Mouse (Mus musculus) layer of hippocampus, adult 8-10 months (tissue): ENCODE measurements around the gene Alox12b. TPM values are rescaled to one million over a fixed set of nuclear protein-coding genes. Genes with fewer than 3 reads are reported as not detected.
A peak's percentile ranks its signal among the peaks of the same experiment; 100 is the strongest.

Experiments used
- DNase-seq, 2 experiments: peaks; one replicate each; pipeline ENCODE4 v3.0.0; 2022; ENCODE audit warnings: low spot score in 2 of 2
- total RNA-seq, 4 experiments: library from RNA; stranded (reverse); gene quantifications; 2 replicates each; pipeline ENCODE4 v1.2.4; 2022

Alox12b gene
- total RNA-seq, 4 experiments from 2014 or later: 5.9 to 14.5 (median 10.5) TPM

DNA sequence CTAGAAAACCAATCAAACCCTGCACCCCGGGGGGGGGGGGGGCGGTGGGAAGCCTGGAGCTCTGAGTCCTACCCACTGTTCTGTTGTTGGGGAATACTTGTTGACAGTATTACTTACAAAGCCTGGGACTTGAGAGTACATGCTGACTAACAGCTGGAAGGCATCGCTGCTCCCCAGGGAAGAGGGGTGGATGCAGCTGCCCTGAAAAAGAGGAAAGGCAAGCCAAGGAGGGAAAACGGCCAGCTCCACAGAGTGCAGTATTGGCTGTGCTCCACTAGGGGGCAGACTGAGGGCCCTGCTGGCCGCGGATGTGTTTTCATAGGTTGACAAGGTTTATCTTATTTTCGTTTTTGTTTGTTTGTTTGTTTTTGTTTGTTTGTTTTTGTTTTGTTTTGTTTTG lies 14.8 kb downstream of the Alox12b start:
- DNase-seq: no peak

DNA sequence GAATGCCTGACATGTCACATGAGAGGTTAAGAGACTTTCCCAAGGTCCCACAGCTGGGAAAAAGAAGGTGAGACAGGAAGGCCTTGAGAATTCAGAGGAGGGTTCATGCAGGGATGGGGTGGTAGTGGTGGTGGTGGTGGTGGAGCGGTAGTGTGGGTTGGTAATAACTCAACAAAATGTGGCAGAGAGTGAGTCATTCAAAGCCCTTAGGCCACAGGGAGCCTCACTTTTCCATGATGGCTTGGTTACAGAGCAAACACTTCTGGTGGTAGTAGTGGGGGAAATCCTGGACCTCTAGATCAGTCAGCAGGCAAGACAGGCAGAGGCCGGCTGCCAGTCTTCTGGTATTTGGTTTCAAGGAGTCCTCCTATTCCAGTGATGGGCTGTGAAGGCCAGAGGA lies 15.8 kb downstream of the Alox12b start:
- no peak for DNase-seq

DNA sequence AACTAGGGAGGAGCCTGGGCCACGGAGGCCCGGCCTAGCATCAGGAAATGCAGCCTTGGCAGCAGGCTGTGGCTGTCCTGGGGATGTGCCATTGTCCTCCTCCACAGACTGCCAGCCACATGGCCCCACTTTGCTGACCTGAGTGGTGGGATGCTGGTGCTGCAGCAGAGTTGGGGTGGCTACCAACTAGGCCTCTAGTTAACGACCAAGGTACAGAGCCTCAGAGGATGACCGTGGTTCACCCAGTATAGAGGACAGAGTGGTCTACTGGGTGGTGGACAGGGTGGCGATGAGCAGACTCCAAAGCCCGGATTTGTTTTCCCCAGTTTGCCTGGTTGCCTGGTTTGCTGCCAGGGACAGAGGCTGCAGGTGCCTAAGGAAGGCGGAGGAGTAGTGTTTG lies 17.9 kb downstream of the Alox12b start:
- no peak for DNase-seq

DNA sequence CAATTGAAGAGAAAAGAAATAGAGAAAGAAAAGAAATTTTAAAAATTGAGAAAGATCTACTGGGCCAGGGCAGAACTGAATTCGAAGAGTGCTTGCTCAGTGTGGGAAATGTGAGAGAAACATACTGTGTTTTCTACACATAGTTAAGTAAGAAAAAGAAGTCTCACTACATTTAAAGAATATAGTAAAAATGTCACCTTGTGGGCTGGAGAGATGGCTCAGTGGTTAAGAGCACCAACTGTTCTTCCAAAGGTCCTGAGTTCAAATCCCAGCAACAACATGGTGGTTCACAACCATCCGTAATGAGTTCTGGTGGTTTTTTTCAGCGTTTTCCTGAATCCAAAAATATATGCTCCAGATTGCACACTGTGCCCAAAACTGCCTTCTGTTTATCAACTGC lies 21.7 kb downstream of the Alox12b start:
- no peak for DNase-seq

DNA sequence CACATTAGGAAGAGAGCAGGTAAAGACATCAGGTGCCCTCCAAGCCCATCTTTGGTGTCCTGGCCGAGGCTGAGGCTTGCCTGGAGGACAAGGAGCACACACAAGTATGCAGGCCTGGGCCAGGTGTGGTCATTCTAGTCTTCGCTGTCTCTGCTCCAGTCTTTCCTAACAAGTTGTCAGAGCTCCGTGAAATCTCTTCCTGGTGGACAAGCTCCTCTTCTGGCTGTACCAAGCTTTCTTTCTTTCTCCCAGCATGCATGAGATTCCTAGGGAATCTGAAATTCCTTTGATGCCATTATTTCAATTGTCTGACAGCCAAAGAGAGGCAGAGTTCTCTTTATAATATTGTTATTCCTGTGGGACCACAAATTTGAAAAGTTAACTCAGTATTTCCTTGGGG lies 22.7 kb downstream of the Alox12b start:
- DNase-seq: no peak

DNA sequence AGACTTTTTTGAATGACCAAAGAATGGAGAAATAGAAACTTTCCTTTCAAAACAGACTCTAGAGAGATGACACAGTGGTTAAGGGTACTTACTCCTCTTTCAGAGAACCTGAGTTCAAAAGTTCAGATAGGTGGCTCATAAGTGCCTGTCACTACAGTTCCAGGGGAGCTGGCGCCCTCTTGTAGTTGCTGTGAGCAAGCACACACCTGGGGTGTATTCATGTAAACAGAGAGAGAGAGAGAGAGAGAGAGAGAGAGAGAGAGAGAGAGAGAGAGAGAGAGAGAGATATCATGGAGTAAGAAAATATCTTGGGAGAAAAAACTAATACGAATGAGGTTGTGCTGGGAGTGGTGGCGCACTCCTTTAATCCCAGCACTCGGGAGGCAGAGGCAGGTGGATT lies 23.3 kb downstream of the Alox12b start:
- DNase-seq: no peak

DNA sequence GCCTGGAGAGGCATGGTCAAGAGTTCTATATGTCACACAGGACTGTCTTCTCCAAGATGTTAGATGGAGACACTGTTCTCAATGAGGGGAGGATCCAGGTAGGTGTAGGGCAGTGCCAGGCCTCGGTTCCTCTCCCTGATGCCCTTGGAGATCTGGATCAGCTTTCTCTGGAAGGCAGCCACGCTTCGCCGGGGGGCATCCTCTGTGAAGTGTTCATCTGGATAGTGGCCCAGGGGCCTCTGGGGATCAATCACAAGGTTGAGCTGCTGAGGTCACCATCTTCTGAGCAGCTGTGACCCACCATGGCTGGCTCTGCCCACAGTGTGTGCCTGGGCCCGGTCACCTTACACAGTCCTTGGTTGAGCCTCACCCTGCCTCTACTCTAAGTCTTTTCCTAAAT lies 28.2 kb downstream of the Alox12b start:
- DNase-seq: no peak

DNA sequence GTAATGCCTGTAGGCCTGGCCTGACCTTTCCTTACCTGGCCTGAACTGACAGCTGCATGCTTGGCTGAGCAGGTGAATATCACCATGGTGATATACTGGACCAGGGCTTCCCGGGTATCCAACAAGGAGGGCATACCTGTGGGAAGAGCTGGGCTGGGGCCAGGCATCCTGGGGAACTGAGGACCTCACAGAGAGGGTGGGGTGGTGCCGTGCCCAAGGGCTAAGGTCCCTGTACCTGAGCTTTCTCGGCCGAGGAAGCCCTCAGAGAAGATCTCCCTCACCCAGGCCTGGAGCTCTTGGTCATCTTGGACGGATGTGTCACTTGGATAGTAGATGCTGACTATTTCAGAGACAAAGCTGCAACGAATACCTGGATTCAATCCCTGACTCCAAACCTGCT lies 29.1 kb downstream of the Alox12b start:
- no peak for DNase-seq

DNA sequence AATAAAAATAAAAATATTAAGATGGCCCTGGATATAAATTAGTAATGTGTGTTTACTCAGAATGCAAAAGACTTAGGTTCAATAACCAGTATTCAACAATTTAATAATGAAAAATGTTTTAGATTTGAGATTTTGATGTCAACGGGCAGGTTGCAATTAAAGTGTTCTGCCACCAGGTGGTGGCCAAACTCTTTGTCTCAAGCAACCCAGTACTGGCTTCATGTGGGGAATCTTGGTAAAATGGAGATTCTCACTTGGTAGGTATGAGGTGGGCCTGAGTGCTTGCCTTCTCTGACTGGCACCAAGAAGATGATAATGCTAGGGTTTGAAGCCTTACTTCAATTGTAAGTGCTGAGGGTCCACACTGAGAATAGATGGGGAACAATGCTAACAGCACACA lies 36.1 kb downstream of the Alox12b start:
- DNase-seq: no peak

DNA sequence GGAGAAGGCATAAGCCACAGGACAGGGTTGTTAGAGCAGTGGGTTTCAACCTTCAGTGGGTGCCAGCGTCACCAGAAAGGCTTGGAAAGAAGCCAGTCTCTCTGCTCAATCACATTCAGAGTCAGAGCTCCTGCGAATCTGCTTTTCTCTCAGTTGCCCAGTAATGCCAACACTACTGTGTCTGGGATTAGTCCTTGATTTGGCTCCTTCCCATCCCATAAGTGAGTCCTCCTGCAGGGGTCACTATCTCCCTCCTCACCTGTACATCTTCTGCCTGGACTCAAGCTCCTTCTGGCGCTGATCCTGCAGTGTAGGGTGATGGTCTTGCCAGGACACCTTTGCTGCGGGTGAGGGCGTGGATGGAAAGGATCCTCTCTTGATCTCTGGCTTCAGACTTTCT lies 40.0 kb downstream of the Alox12b start:
- no peak for DNase-seq

DNA sequence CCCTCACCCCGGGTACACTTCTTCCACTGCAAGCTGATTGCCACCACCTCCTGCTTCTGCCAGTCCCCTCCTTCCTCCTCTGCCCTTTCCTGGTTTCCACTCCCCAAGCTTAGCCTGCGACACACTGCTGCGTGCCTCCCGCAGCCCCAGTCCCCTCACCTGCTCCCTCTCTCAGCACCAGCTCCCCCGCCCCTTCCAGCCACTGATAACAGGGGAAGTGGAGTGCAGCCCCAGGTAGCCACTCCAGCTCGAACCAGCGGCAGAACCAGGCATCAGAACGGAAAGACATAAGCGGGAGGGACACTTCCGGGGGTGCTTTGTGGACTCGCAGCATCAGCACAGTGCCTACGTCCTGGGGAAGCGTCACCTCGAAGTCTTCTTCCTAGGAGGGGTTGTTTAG lies 40.4 kb downstream of the Alox12b start:
- no peak for DNase-seq

DNA sequence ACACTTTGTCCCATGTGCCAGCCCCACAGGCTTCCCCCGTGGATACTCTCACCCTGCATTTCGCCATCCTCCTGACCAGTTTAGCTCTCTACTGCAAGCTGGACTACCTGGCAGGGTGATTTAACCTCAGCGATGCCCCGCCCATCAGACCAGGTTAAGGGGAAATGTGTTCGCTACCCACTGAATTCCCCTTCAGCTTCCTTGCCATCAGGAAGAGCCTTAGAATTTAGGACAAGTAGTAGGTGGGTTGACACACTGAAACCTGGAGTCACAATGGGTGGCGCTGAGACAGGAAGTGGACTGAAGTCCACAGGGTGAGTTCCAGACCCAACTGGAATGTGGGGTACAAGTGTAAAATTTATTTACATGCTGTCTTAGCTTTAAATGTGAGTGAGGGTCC lies 41.0 kb downstream of the Alox12b start, which contains the start of gene Alox8:
Gene Alox8 (minus strand): TSS at position 101 of the 400 bp plus-strand sequence.
- DNase-seq: no peak

DNA sequence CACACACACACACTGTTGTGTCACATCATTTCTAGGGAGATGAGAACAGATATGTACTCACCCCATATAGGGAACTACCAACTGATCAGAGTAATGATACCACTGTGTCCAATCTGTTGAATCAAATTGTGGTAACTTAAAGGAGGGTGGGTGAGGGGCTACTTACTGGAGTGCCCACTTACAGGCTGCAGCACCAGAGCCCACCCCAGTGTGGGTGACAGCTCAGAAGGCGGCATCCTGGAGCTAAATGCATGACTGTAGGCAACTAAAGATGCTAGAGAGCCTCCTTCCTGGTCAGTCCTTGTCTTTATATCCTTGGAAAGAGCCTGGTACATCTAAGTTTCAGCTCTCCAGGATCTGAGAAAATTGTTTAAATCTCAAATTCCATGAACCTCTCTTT lies 42.5 kb downstream of the Alox12b start:
- no peak for DNase-seq

DNA sequence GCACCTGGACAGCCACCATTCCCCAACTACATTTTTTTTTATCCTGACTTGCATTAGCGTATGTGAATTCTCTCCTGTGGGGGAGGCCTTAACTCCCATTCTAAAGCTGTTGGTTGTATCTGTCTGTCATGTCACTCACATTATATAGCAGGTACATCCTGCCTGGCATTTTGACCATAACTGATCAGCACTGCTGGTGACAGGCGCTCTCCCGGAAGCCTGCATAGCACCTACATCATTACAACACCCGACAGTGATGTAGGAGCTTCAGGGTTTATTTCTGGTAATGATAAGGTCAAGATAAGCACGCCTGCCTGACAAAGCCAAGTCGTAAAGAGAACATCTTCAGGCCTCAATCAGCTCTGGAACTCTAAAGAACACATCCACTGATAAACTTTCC lies 43.4 kb downstream of the Alox12b start:
- no peak for DNase-seq

DNA sequence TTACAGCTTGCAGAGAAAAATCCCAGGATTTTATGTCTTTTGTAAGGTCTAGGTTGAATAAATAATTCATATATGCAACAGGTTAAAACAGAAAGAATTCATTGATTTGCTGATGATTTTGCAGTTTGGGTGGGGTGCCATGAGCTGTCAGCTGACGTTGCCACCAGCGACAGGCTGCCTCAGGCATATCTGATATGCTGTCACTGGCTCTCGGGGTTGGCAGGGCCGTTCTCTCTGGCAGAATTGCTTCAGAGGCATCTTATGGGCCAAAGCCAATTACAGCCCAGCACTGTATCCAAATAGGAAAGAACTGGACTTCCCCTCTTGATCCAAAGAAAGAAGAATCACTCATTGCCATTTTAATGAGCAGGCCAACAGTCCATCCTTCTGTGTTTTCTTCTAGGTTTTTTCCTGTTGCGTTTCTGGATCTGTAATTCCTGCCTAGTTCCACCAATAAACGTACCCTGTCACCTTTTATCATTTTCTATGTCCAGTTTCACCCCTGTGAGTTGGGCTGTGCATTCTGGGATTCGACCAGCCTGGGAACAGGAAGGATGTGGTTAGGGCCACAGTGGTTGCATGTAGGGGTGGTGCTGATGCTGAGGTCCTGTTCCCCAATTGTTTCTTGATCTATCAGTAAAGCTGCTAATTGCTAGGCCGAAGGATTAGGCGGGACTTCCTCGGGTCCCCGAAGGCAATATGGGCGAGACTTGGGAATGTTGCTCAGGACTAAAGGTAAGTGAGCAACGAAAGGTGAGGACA lies 45.9 kb downstream of the Alox12b start:
- no peak for DNase-seq

DNA sequence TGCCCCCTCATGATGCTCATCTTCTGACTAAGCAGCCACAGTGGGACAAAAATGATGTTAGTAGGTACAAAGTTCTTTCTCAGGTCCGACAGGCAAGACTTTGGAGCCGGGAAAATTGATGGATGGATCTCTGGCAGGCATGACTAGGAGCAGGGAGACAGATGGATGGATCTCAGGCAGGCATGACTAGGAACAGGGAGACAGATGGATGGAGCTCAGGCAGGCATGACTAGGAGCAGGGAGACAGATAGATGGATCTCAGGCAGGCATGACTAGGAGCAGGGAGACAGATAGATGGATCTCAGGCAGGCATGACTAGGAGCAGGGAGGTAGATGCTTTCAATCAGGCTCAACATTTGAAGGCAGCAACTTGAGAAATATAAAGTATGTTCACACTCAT lies 54.6 kb downstream of the Alox12b start:
- DNase-seq: peak; percentile 61 to 76

DNA sequence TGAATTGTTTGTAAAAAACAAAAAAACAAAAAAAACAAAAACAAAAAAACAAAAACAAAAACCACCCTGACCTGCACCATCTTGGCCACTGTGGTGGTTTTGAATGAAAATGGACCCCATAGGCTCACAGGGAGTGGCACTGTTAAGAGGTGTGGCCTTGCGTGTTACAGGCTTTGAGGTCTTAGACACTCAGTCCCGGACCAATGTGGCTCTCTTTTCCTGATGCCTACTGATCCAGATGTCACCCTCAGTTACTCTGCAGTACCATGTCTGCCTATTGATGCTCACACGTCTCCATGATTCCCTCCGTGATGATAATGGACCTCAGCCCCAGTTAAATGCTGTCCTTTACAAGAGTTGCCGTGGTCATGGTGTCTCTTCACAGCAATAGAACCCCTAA lies 60.6 kb downstream of the Alox12b start:
- DNase-seq: no peak

DNA sequence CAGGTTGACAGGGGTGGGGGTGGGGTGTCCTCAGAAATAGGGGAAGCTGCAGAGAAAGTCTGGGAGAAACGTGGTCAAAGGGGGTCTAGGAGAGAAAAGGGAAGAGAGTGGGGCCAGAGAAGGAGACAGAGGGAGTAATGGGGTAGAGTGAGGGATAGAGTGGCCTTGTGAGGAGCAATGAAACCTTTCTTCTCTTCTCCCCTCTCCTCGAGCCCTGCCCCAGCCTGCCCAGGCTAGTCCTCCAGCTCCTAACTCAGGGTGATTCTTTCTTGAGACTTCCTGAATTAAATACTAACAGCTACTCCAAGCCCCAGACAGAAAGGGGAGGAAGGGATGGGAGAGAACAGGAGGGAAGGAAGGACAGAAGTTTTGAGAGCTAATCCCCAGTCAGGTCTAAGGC lies 61.9 kb downstream of the Alox12b start:
- no peak for DNase-seq

Other genes starting within 250 kb of the Alox12b start
- gene Odf4, start 229.9 kb upstream of the Alox12b start, total RNA-seq: under 1 TPM in 3 of 4 experiments, not detected in 1; 0.32 to 0.58 (median 0.45) TPM
- 10 to 100 TPM in 3 of 4 experiments, 1 to 10 TPM in 1; 9.1 to 16.5 (median 12.0) TPM for gene Arhgef15, start 199.5 kb upstream of the Alox12b start, total RNA-seq
- 1 to 10 TPM; 4.9 to 7.4 (median 5.8) TPM for gene Slc25a35, start 188.9 kb upstream of the Alox12b start, total RNA-seq
- gene Rangrf, start 181.8 kb upstream of the Alox12b start, total RNA-seq: 10 to 100 TPM; 14.1 to 24.1 (median 15.9) TPM
- 10 to 100 TPM; 25.8 to 32.2 (median 26.8) TPM for gene Pfas, start 148.5 kb upstream of the Alox12b start, total RNA-seq
- 10 to 100 TPM; 39.8 to 46.9 (median 41.8) TPM for gene Ctc1, start 141.1 kb upstream of the Alox12b start, total RNA-seq
- 1 to 10 TPM in 2 of 4 experiments, under 1 TPM in 2; 0.52 to 1.6 (median 0.88) TPM for gene Aurkb, start 111.3 kb upstream of the Alox12b start, total RNA-seq
- gene Borcs6, start 97.3 kb upstream of the Alox12b start, total RNA-seq: 10 to 100 TPM; 30.8 to 33.3 (median 31.5) TPM
- gene Tmem107, start 86.2 kb upstream of the Alox12b start, total RNA-seq: 10 to 100 TPM; 14.8 to 21.0 (median 19.0) TPM
- 100 to 1,000 TPM; 926 to 962 (median 934) TPM for gene Vamp2, start 68.5 kb upstream of the Alox12b start, total RNA-seq
- 100 to 1,000 TPM in 2 of 4 experiments, 10 to 100 TPM in 2; 91.2 to 107 (median 97.7) TPM for gene Per1, start 61.8 kb upstream of the Alox12b start, total RNA-seq
- 1 to 10 TPM in 3 of 4 experiments, under 1 TPM in 1; 0.97 to 1.8 (median 1.2) TPM for gene Hes7, start 36.6 kb upstream of the Alox12b start, total RNA-seq
- gene 9130213A22Rik, start 34.4 kb upstream of the Alox12b start, total RNA-seq: 1 to 10 TPM; 1.4 to 1.7 (median 1.5) TPM
- gene Aloxe3, start 31.1 kb upstream of the Alox12b start, total RNA-seq: 10 to 100 TPM in 2 of 4 experiments, 1 to 10 TPM in 2; 8.8 to 14.4 (median 10.1) TPM
- gene Alox8, start 40.9 kb downstream of the Alox12b start, total RNA-seq: 10 to 100 TPM in 1 of 4 experiments, 1 to 10 TPM in 3; 8.4 to 10.1 (median 9.3) TPM
- gene Gucy2e, start 80.0 kb downstream of the Alox12b start, total RNA-seq: 1 to 10 TPM; 1.6 to 2.0 (median 1.8) TPM
- 10 to 100 TPM; 12.4 to 17.2 (median 15.5) TPM for gene Cntrob, start 166.8 kb downstream of the Alox12b start, total RNA-seq
- gene Trappc1, start 167.0 kb downstream of the Alox12b start, total RNA-seq: 10 to 100 TPM; 54.6 to 65.9 (median 56.3) TPM
- 10 to 100 TPM; 26.9 to 33.1 (median 30.2) TPM for gene Kcnab3, start 169.3 kb downstream of the Alox12b start, total RNA-seq
- gene Rnf227, start 183.5 kb downstream of the Alox12b start, total RNA-seq: 100 to 1,000 TPM; 119 to 129 (median 121) TPM
- 100 to 1,000 TPM; 435 to 510 (median 495) TPM for gene Chd3, start 212.4 kb downstream of the Alox12b start, total RNA-seq
- 100 to 1,000 TPM; 101 to 126 (median 111) TPM for gene Naa38, start 238.5 kb downstream of the Alox12b start, total RNA-seq
- gene Cyb5d1, start 238.6 kb downstream of the Alox12b start, total RNA-seq: 10 to 100 TPM; 37.5 to 51.2 (median 46.5) TPM
- gene Tmem88, start 241.2 kb downstream of the Alox12b start, total RNA-seq: 1 to 10 TPM; 2.2 to 2.8 (median 2.5) TPM